Mouse (Mus musculus): ENCODE measurements at regions not wholly inside any gene's neighbourhood (a gene's known extent, or its start where the extent isn't known, plus 50 kb on each side); places are given as distances from the start of the nearest gene placed in this dataset.
A peak's percentile ranks its signal among the peaks of the same experiment; 100 is the strongest.

DNA sequence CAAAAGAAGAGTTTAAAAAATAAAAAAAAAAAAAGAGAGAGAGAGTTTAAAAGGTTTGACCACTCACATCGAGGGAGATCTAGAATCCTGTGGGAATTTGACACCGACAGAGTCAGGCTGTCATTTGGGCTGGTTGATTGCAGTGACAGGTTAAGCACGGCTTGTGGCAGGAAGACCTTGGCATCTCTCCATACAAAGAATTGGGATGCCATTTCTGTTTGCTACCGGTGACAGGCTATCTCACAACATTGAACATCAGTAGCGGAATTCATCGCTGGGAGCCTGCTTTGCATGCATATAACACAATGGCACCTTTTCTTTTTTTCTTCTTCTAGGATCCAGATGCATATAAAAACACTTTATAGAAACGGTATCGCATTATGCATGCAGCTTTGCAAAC lies 53.7 kb upstream of the Gm26657 start:
- no peak for DNase-seq

- DNase-seq: no peak
Measured at GRCm38 (mm10) chr4:56685696-56686095, 54.2 kb upstream of the Gm26657 start.

DNA sequence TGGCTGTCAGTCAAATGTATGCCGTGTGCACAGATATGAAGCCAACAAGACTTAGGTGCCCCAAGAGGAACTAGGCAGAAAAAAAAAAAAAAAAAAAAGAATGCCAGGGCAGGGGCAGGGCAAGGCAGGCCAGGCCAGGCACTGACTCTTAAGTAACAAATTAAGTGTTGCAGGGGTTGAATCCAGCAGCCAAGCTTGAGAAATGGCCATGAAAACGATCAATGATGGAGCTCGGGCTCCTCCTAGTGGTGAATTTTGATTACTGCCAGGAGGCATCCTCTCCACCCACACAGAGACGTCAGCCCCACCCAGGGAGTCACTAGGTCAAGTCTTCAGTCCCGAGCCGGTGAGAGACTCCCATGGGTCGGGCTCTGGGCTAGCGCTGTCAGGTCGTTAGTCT lies 54.7 kb upstream of the Gm26657 start:
- DNase-seq: peak; percentile 58

GRCm38 (mm10) chr4:56684031-56684430 lies 55.8 kb upstream of the Gm26657 start:
- no peak for DNase-seq

DNA sequence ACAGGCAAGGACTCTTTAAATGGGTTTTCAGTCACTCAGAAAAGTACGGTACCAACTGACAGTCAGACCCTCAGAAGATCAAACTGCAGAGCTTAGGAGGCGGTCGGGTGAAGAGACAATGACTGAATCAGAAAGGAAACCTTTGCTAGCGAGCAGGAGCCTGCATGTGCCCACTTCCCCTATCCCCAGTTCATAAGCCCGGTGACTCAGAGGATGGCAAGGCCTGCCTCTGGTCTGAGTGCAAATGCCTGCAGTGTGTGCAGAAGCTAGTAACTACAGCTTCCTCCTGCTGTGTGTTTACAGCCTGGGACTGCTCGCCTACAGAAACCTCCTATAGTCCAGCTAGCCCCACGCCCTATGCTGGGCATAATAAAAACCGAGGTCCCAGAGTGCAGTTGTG lies 58.7 kb upstream of the Gm26657 start:
- DNase-seq: no peak

GRCm38 (mm10) chr4:56673868-56674267 lies 66.0 kb upstream of the Gm26657 start:
- DNase-seq: no peak

DNA sequence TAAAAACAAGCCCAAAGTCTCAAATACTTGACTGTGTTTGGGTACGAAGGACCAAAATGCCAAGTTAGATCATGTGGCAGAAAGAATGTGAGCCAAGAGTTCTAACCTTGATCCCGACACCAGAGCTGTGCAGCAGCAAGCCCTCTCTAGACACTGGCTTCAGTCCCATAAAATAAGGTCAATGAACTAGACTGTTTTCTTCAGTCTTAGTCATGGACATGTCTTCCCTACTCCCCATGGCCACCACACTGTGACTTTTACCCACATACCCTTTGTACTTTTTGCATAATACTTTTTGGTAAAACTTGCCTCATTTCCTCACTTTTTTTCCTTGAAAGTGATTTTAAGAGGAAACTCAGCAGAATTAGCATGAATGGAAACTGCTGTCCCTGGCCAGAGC lies 74.9 kb upstream of the Gm26657 start:
- DNase-seq: no peak

GRCm38 (mm10) chr4:56661816-56662215 lies 78.1 kb upstream of the Gm26657 start:
- DNase-seq: no peak

DNA sequence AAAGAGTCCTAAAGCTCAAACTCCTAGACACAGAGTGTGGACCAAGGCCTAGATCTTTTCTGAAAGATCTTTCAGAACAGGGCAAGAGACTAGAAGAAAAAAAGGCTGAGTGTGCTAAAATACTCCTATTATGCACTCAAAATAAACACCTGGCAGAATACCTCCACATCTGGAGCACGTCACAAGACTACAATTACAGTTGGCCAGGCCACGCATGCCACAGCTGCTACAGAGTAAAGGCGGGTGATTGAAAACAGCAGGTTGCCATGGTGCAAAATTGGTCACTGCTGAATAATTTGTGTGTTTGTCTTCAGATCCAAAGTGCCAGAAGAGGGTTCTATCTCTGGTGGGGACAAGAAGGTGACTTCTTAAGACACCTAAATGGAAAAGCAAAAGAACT lies 82.8 kb upstream of the Gm26657 start:
- DNase-seq: no peak

DNA sequence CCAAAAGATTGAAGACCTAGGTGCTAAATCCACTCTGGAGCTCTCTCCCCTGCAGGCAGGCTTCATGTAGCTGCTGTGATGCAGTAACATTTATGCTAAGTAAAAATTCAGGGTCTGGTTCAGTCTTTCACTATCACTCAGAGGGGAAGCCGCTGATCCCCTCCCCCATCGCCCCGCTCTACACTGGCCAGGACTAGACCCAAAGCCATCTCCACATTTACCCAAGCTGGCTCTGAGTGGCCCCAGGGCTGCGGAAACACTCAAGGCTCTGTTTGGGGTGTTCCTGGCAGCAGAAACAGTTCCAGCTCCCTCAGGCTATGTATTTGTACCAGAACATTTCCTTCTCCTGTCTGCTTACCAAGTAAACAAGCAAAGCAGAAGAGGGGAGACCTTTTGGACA lies 85.5 kb upstream of the Gm26657 start:
- DNase-seq: no peak

- DNase-seq: no peak
Measured at GRCm38 (mm10) chr4:56652819-56653218, 87.1 kb upstream of the Gm26657 start.

- no peak for DNase-seq
Measured at GRCm38 (mm10) chr4:56649731-56650130, 90.1 kb upstream of the Gm26657 start.

DNA sequence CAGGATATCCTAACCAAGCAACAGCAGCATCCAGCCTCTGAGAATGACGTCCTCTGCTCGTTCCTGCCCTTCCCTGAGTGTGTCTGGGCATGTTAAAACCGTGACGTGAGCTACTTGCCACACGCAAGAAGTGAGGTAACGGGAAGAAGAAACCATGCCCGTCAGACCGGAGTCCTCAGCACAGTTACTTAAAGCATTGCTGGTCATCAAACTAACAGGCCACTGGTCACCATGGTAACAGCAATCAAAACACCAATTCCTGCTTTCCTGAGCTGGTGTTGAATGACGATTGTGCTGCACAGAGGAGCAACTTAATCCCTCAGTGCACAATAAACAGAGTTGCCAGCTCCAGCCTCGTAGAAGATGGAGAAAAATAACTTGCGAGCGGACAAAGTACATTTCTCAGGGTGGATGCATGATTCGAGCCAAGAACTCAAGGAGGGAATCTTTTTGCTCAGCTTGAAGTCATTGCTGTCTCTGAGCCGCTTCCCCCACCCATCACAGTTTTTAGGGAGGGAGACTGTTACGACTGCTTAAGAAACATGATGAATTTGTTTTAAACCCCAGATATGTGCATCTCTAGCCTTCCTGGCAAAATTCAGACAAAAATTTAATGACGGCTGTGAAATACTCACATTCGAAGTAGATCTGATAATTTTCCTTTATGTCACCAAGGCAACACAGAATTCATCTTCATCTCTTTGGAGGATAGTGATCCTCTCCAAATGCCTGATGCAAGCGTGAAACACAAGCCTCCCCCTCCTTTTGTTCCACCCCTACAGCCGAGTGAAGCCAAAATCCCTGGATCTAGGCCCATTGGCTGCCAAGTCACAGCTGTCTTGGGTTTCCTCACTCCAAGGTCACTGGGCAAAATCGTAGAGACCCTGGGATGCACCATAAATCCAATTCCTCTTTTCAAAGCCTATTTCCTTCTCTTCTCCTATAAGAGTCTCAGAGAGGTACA lies 95.6 kb upstream of the Gm26657 start:
- DNase-seq: no peak

DNA sequence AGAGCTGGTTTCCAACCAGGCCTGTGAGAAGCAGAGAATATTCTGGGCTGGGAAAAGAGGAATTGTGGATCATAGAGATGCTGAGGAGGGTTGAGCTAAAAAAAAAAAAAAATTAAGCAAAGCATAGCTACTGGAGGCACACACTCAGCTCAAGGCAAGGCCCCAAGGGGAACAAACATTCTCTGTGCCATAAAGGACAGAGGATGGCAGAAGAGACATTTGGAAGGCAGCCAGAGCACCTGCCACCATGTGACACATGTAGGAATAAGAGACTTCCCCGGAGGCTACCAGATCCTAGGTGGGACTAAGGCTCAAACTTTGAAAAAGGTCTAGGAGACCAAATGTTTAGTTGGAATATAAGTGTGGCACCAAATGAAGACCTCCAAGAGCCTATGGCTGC lies 96.4 kb upstream of the Gm26657 start:
- no peak for DNase-seq

DNA sequence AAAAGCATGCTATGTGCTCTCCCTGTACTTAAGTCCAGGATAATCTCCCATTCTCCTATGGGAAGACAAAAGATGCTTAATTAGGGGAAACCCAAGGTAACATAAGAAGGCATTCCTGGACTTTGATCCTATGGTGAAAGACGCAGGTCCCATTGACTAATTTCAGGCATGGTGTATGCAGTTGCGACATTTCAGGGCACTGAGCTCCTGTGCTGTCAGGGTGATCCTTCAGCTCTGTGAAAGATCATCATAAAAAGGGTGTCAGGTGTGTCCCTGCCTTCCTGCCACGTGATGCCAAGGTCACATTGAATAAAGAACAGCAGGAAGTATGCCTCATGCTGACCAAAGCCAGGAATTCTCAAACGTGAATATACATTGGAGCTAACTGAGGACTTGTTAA lies 100.2 kb upstream of the Gm26657 start:
- no peak for DNase-seq

GRCm38 (mm10) chr4:56638704-56639478 lies 101.0 kb upstream of the Gm26657 start:
- no peak for DNase-seq

GRCm38 (mm10) chr4:56636265-56636664 lies 103.6 kb upstream of the Gm26657 start:
- no peak for DNase-seq

GRCm38 (mm10) chr4:56633528-56633927 lies 106.3 kb upstream of the Gm26657 start:
- no peak for DNase-seq

GRCm38 (mm10) chr4:56630251-56630650 lies 109.6 kb upstream of the Gm26657 start:
- DNase-seq: no peak

DNA sequence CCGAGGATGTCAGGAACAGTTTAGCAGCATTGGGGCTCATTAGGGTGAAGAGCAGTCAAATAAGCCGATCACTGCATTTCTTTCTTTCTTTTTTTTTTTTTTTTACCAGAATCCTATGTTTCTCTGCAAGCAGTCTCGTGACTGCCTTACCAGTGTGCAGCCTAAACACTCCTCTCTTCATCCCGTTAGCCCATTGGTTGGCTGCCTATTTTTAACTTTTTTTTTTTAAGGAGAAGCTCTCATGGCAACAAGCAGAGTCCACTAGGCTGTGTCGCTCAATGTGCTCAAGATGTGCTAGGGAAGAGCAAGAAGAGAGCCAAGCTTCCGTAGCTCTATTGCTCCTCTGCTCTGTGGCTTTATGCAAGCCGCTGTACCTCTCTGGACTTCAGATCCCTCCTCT lies 112.7 kb upstream of the Gm26657 start:
- no peak for DNase-seq

DNA sequence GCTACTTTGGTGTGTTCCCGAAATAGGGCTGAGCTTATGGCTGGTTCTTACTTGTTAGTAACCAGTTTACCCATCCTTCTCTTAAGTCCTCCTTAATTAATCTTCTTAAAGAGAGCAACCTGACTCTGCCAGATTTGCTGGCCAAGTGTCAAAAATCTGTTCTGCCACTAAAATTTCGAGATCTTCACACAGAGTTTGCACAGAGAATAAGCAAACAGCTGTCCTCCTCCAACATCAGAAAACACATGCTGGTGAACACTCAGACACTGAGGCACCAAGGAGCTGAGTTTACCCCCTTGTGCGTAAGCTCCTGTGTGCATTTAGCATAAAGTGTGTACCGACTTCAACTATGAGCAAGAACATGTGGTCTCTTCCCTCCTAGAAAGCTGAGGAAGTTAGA lies 118.1 kb upstream of the Gm26657 start:
- DNase-seq: no peak

DNA sequence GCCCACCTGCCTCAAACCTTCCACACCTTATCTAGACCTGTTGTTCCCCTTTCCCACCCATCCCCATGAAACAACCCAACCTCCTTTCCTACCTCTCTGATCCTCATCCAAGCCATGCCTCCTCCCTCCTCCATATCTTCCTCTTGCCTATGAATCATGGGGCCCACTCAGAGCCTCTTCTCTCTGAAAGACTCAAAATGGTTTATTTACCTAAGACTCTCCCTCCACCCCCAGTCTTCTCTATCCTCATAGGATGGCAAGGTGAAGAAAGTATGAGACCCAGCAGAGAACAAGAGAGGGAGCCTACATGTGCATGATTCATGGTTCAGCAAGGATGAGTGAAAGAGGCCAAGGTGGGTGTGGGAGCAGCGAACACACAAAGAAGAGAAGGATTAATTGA lies 118.5 kb upstream of the Gm26657 start:
- DNase-seq: no peak

DNA sequence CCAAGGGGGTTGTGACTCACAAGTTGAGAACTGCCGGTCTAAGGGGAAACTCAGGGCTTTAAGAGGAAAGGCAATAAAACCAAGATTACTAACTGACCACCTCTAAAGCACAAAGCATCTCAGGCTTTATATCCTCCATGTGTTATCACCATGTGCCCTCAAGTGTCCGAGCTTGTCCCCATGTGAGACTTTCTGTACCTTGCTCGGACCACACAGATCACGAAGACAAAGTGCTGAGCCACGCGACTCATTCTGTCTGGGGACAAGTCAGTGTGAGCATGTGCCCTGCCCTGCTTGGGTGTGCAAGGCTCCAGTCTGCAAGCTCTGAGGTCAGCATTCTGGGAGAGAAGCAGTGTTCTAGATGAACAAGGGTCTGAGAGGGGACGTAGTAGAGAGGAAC lies 119.2 kb upstream of the Gm26657 start:
- DNase-seq: no peak

GRCm38 (mm10) chr4:56619803-56620202 lies 120.1 kb upstream of the Gm26657 start:
- no peak for DNase-seq

All from cerebellum, adult 8-10 months (tissue).